Mouse (Mus musculus) forelimb bud, embryonic 11.5 days (tissue): ENCODE measurements around the gene Efna2.
"Not testable (repeated sequence)": the region's sequence is repeated elsewhere in the genome, so short reads cannot be mapped to it uniquely, and the experiment has no call there.

Experiments
- DNase-seq: peaks from one replicate; pipeline ENCODE4 v3.0.0-alpha.2; 2012; ENCODE audit warnings: low read depth, low spot score

Gene Efna2

GRCm38 (mm10) chr10:80188453-80189024 lies 9.3 kb downstream of the Efna2 start:
- no peak for DNase-seq

- no peak for DNase-seq
Observed at GRCm38 (mm10) chr10:80189999-80190398, 10.7 kb downstream of the Efna2 start.

GRCm38 (mm10) chr10:80190491-80191051 lies 11.3 kb downstream of the Efna2 start:
- DNase-seq = no peak

- no peak for DNase-seq
Observed at GRCm38 (mm10) chr10:80193976-80194375, 14.7 kb downstream of the Efna2 start.

GRCm38 (mm10) chr10:80194441-80194840 lies 15.2 kb downstream of the Efna2 start:
- no peak for DNase-seq

GRCm38 (mm10) chr10:80196167-80196566 lies 16.9 kb downstream of the Efna2 start:
- no peak for DNase-seq

- DNase-seq = no peak
Observed at GRCm38 (mm10) chr10:80196778-80197581, 17.7 kb downstream of the Efna2 start.

- peak; percentile 87 for DNase-seq
Observed at GRCm38 (mm10) chr10:80199440-80200008, 20.2 kb downstream of the Efna2 start.

- DNase-seq = no peak
Observed at GRCm38 (mm10) chr10:80200485-80200884, 21.2 kb downstream of the Efna2 start.

- DNase-seq = no peak
Observed at GRCm38 (mm10) chr10:80204055-80204454, 24.8 kb downstream of the Efna2 start.

GRCm38 (mm10) chr10:80207201-80207600 lies 27.9 kb downstream of the Efna2 start:
- DNase-seq = no peak

- DNase-seq = no peak
Observed at GRCm38 (mm10) chr10:80207676-80208075, 28.4 kb downstream of the Efna2 start.

GRCm38 (mm10) chr10:80208248-80208647 lies 29.0 kb downstream of the Efna2 start:
- DNase-seq = no peak

- no peak for DNase-seq
Observed at GRCm38 (mm10) chr10:80208841-80209371, 29.6 kb downstream of the Efna2 start.

- DNase-seq = not testable (repeated sequence)
Observed at GRCm38 (mm10) chr10:80211547-80212103, 32.3 kb downstream of the Efna2 start.

GRCm38 (mm10) chr10:80215048-80215772 lies 35.9 kb downstream of the Efna2 start:
- DNase-seq = no peak

- no peak for DNase-seq
Observed at GRCm38 (mm10) chr10:80220676-80221075, 41.4 kb downstream of the Efna2 start.

- DNase-seq = not testable (repeated sequence)
Observed at GRCm38 (mm10) chr10:80223137-80223536, 43.9 kb downstream of the Efna2 start.

GRCm38 (mm10) chr10:80226071-80226415 lies 46.8 kb downstream of the Efna2 start:
- no peak for DNase-seq

- DNase-seq = peak; percentile 98
Observed at GRCm38 (mm10) chr10:80226416-80227165, 47.3 kb downstream of the Efna2 start, which contains the start of gene Mum1. Gene Mum1, plus strand, starts transcription at chr10:80226434.

GRCm38 (mm10) chr10:80227166-80227539 lies 47.9 kb downstream of the Efna2 start:
- DNase-seq = no peak
